Mouse (Mus musculus): Measurements from ENCODE around the gene Cdh12. TPM values are rescaled to one million over a fixed set of nuclear protein-coding genes. Genes with fewer than 3 reads are reported as not detected.

Gene Cdh12
- under 1 TPM; 0.04 to 0.42 TPM for polyA plus RNA-seq (2017; shearing (Covaris generic))

GRCm38 (mm10) chr15:20448861-20449663 lies at the start of gene Cdh12:
Gene Cdh12, plus strand, starts transcription at chr15:20449265.

GRCm38 (mm10) chr15:20666650-20667049 lies 217.6 kb downstream of the Cdh12 start, which contains the start of gene Acot10:
Gene Acot10, minus strand, starts transcription at chr15:20666750.

Other genes starting within 250 kb of the Cdh12 start
- under 1 TPM in 1 of 2 experiments, not detected in 1; 0.49 TPM for gene Acot10, start 217.5 kb downstream of the Cdh12 start, polyA plus RNA-seq (2017; shearing (Covaris generic))